Mouse (Mus musculus) liver, embryonic 16.5 days (tissue): ENCODE measurements around the gene Cul7. TPM values are rescaled to one million over a fixed set of nuclear protein-coding genes. Genes with fewer than 3 reads are reported as not detected.

Experiments
- ATAC-seq: fragments of 200-750 bp; cut with Nextera tagmentation; 2 replicates; pipeline ENCODE4 v1.8.0; 2017; ENCODE audit warnings: low read depth, mild to moderate bottlenecking, moderate number of reproducible peaks, moderate library complexity
- H3K27ac ChIP-seq: fragments of 300-500 bp; sonication (generic); 2 replicates; pipeline ENCODE4 v1.5.1; 2014; ENCODE audit warnings: mild to moderate bottlenecking, low read length
- H3K27me3 ChIP-seq: fragments of 300-500 bp; sonication (generic); 2 replicates; pipeline ENCODE4 v1.6.1; 2014; ENCODE audit warnings: low read depth, low read length, mixed read lengths; ENCODE audit not compliant: control insufficient read depth, insufficient read depth
- H3K36me3 ChIP-seq: fragments of 300-500 bp; sonication (generic); 2 replicates; pipeline ENCODE4 v1.6.1; 2014; ENCODE audit warnings: mild to moderate bottlenecking; ENCODE audit not compliant: control insufficient read depth, insufficient read depth
- H3K4me1 ChIP-seq: fragments of 300-500 bp; sonication (generic); 2 replicates; pipeline ENCODE4 v1.6.1; 2014; ENCODE audit warnings: low read depth, low read length, mixed read lengths; ENCODE audit not compliant: control insufficient read depth
- H3K4me2 ChIP-seq: fragments of 300-500 bp; sonication (generic); 2 replicates; pipeline ENCODE4 v1.6.1; 2014; ENCODE audit warnings: low read depth, low read length, mixed read lengths
- H3K4me3 ChIP-seq: fragments of 300-500 bp; sonication (generic); 2 replicates; pipeline ENCODE4 v1.5.1; 2014; ENCODE audit warnings: low read depth, mild to moderate bottlenecking, low read length
- H3K9ac ChIP-seq: fragments of 300-500 bp; sonication (generic); 2 replicates; pipeline ENCODE4 v1.6.1; 2014; ENCODE audit warnings: low read depth, low read length
- H3K9me3 ChIP-seq: fragments of 300-500 bp; sonication (generic); replicated peaks from 2 replicates; pipeline ENCODE4 v1.6.1; 2016; ENCODE audit warnings: low read length; ENCODE audit not compliant: control insufficient read depth
- WGBS: fragments of 180-500 bp; shearing (Covaris S2); extraction: QIAGEN DNeasy Blood & Tissue Kit; methylation state at CpG from one replicate; pipeline ENCODE4 v1.1.7; 2014; ENCODE audit not compliant: insufficient replicate concordance; 5-methylcytosine and 5-hydroxymethylcytosine counted together
- polyA plus RNA-seq: library from polyadenylated mRNA; unstranded; fragments of >200 nt; fragmentation: Nextera tagmentation; extraction: Ambion mirVana; gene quantifications from 2 replicates; pipeline ENCODE4 v1.2.1, GENCODE M21; 2015

The Cul7 gene
- 10.7 and 11.6 TPM in 2 replicates for polyA plus RNA-seq

GRCm38 (mm10) chr17:46650232-46651031 is at the start of gene Cul7:
Gene Cul7 (plus strand): TSS chr17:46650337.
- Histone ChIP-seq H3K36me3 (peaks cover 8% of the 10 kb centered on the region), H3K27ac (peak within 1 kb of the TSS; percentile 75), H3K4me1 (peaks cover 32% of the 10 kb centered on the region), H3K9ac (peak within 1 kb of the TSS; percentile 77), H3K4me3 (peak within 1 kb of the TSS; percentile 71), H3K9me3 (no peaks in the 10 kb centered on the region), H3K27me3 (no peaks in the 10 kb centered on the region), H3K4me2 (peak within 1 kb of the TSS; percentile 87)
- ATAC-seq = peak; percentile 83
- WGBS = under 1% methylated on average over 51 of the region's 58 CpGs

GRCm38 (mm10) chr17:46600569-46600968 is 49.6 kb upstream of the Cul7 start:
- Histone ChIP-seq H3K4me2 (no peak overlapping the region), H3K36me3 (no peaks in the 10 kb centered on the region), H3K27me3 (no peaks in the 10 kb centered on the region), H3K27ac (no peak overlapping the region), H3K4me3 (no peak overlapping the region), H3K4me1 (no peaks in the 10 kb centered on the region), H3K9ac (no peak overlapping the region), H3K9me3 (no peaks in the 10 kb centered on the region)
- no peak for ATAC-seq
- 61% methylated on average over 2 of the region's 2 CpGs for WGBS

GRCm38 (mm10) chr17:46602212-46602611 is 47.9 kb upstream of the Cul7 start:
- Histone ChIP-seq H3K4me3 (no peak overlapping the region), H3K27me3 (no peaks in the 10 kb centered on the region), H3K36me3 (no peaks in the 10 kb centered on the region), H3K4me2 (no peak overlapping the region), H3K4me1 (no peaks in the 10 kb centered on the region), H3K27ac (no peak overlapping the region), H3K9me3 (no peaks in the 10 kb centered on the region), H3K9ac (no peak overlapping the region)
- WGBS = 34% methylated on average over 9 of the region's 9 CpGs
- no peak for ATAC-seq

- Histone ChIP-seq H3K9me3 (no peaks in the 10 kb centered on the region), H3K9ac (no peak overlapping the region), H3K4me2 (no peak overlapping the region), H3K27ac (no peak overlapping the region), H3K4me3 (no peak overlapping the region), H3K27me3 (no peaks in the 10 kb centered on the region), H3K36me3 (no peaks in the 10 kb centered on the region), H3K4me1 (no peaks in the 10 kb centered on the region)
- no peak for ATAC-seq
- WGBS = 79% methylated on average over 4 of the region's 4 CpGs
These were observed 46.9 kb upstream of the Cul7 start for GRCm38 (mm10) chr17:46603229-46603628.

- Histone ChIP-seq H3K27me3 (no peaks in the 10 kb centered on the region), H3K4me2 (no peak overlapping the region), H3K27ac (no peak overlapping the region), H3K4me1 (no peaks in the 10 kb centered on the region), H3K9ac (no peak overlapping the region), H3K9me3 (no peaks in the 10 kb centered on the region), H3K4me3 (no peak overlapping the region), H3K36me3 (no peaks in the 10 kb centered on the region)
- no peak for ATAC-seq
- WGBS = 72% methylated on average over 5 of the region's 5 CpGs
These were observed 45.0 kb upstream of the Cul7 start for GRCm38 (mm10) chr17:46605126-46605525.

GRCm38 (mm10) chr17:46605987-46606386 is 44.1 kb upstream of the Cul7 start:
- no peak for ATAC-seq
- H3K4me2 ChIP-seq = no peak overlapping the region
- H3K9ac ChIP-seq = no peak overlapping the region
- H3K9me3 ChIP-seq = no peaks in the 10 kb centered on the region
- H3K36me3 ChIP-seq = no peaks in the 10 kb centered on the region
- WGBS = 73% methylated on average over 12 of the region's 12 CpGs
- no peak overlapping the region for H3K4me3 ChIP-seq
- H3K27me3 ChIP-seq = no peaks in the 10 kb centered on the region
- no peak overlapping the region for H3K27ac ChIP-seq
- no peaks in the 10 kb centered on the region for H3K4me1 ChIP-seq

GRCm38 (mm10) chr17:46609721-46610514 is 40.2 kb upstream of the Cul7 start:
- no peak overlapping the region for H3K4me3 ChIP-seq
- 24% methylated on average over 15 of the region's 15 CpGs for WGBS
- H3K9ac ChIP-seq = no peak overlapping the region
- peak overlapping the region; percentile 8; the same call in 1 of the 2 replicates for H3K4me2 ChIP-seq
- no peaks in the 10 kb centered on the region for H3K4me1 ChIP-seq
- ATAC-seq = 0 out of 2 replicates have a peak, but pooled peaks have one; percentile 32
- no peaks in the 10 kb centered on the region for H3K9me3 ChIP-seq
- H3K36me3 ChIP-seq = no peaks in the 10 kb centered on the region
- H3K27ac ChIP-seq = no peak overlapping the region
- no peaks in the 10 kb centered on the region for H3K27me3 ChIP-seq

GRCm38 (mm10) chr17:46611316-46611715 is 38.8 kb upstream of the Cul7 start:
- ATAC-seq = no peak
- H3K9me3 ChIP-seq = no peaks in the 10 kb centered on the region

GRCm38 (mm10) chr17:46612189-46612588 is 37.9 kb upstream of the Cul7 start:
- 44% methylated on average over 2 of the region's 2 CpGs for WGBS
- ATAC-seq = no peak

More at GRCm38 (mm10) chr17:46611316-46611715, 38.8 kb upstream of the Cul7 start:
- Histone ChIP-seq H3K9ac (no peak overlapping the region), H3K4me2 (no peak overlapping the region), H3K4me1 (no peaks in the 10 kb centered on the region), H3K4me3 (no peak overlapping the region), H3K27me3 (no peaks in the 10 kb centered on the region), H3K36me3 (no peaks in the 10 kb centered on the region), H3K27ac (no peak overlapping the region)
- WGBS = 75% methylated on average over 6 of the region's 6 CpGs

More at GRCm38 (mm10) chr17:46612189-46612588, 37.9 kb upstream of the Cul7 start:
- Histone ChIP-seq H3K9ac (no peak overlapping the region), H3K36me3 (no peaks in the 10 kb centered on the region), H3K4me1 (no peaks in the 10 kb centered on the region), H3K4me3 (no peak overlapping the region), H3K9me3 (no peaks in the 10 kb centered on the region), H3K27me3 (no peaks in the 10 kb centered on the region), H3K4me2 (no peak overlapping the region), H3K27ac (no peak overlapping the region)
